Mouse (Mus musculus) intestine, embryonic 15.5 days (tissue): Measurements from ENCODE around the gene Drd3. TPM values are rescaled to one million over a fixed set of nuclear protein-coding genes. Genes with fewer than 3 reads are reported as not detected.
A peak's percentile ranks its signal among the peaks of the same experiment; 100 is the strongest.

Experiments used
- ATAC-seq: fragments of 200-750 bp; cut with Nextera tagmentation; 2 replicates; pipeline ENCODE4 v1.8.0; 2017; ENCODE audit warnings: moderate TSS enrichment, moderate library complexity
- H3K27ac ChIP-seq: fragments of 300-500 bp; sonication (generic); 2 replicates; pipeline ENCODE4 v1.5.1; 2015; ENCODE audit warnings: mild to moderate bottlenecking, inconsistent platforms
- H3K27me3 ChIP-seq: fragments of 300-500 bp; sonication (generic); replicated peaks from 2 replicates; pipeline ENCODE4 v1.6.1; 2015; ENCODE audit warnings: inconsistent platforms
- H3K36me3 ChIP-seq: fragments of 300-500 bp; sonication (generic); 2 replicates; pipeline ENCODE4 v1.6.1; 2015; ENCODE audit warnings: inconsistent platforms
- H3K4me1 ChIP-seq: fragments of 300-500 bp; sonication (generic); replicated peaks from 2 replicates; pipeline ENCODE4 v1.6.1; 2015; ENCODE audit warnings: inconsistent platforms
- H3K4me2 ChIP-seq: fragments of 300-500 bp; sonication (generic); replicated peaks from 2 replicates; pipeline ENCODE4 v1.6.1; 2015; ENCODE audit warnings: mild to moderate bottlenecking, inconsistent platforms
- H3K4me3 ChIP-seq: fragments of 300-500 bp; sonication (generic); replicated peaks from 2 replicates; pipeline ENCODE4 v1.5.1; 2015; ENCODE audit warnings: inconsistent platforms
- H3K9ac ChIP-seq: fragments of 300-500 bp; sonication (generic); 2 replicates; pipeline ENCODE4 v1.6.1; 2015; ENCODE audit warnings: inconsistent platforms
- H3K9me3 ChIP-seq: fragments of 300-500 bp; sonication (generic); 2 replicates; pipeline ENCODE4 v1.6.1; 2016; ENCODE audit warnings: inconsistent platforms
- WGBS: fragments of 180-500 bp; shearing (Covaris S2); methylation state at CpG from one replicate; pipeline ENCODE4 v1.1.7; 2015; 5-methylcytosine and 5-hydroxymethylcytosine counted together
- polyA plus RNA-seq: library from polyadenylated mRNA; unstranded; fragments of >200 nt; fragmentation: Nextera tagmentation; extraction: Ambion mirVana; gene quantifications from 2 replicates; pipeline ENCODE4 v1.2.1, GENCODE M21; 2015

The Drd3 gene
- polyA plus RNA-seq, 1 experiment from 2014 or later, result not detected

GRCm38 (mm10) chr16:43737933-43738332, 15.9 kb upstream of the Drd3 start:
- WGBS, result 50% methylated on average over 4 of the region's 4 CpGs
- Histone ChIP-seq H3K27me3 (no peaks in the 10 kb centered on the region), H3K27ac (no peak overlapping the region), H3K36me3 (no peaks in the 10 kb centered on the region), H3K9me3 (no peaks in the 10 kb centered on the region), H3K9ac (no peak overlapping the region), H3K4me2 (no peak overlapping the region), H3K4me3 (no peak overlapping the region), H3K4me1 (no peaks in the 10 kb centered on the region)
- ATAC-seq, result no peak

GRCm38 (mm10) chr16:43740936-43741335, 12.9 kb upstream of the Drd3 start:
- WGBS, result 89% methylated on average over 2 of the region's 2 CpGs
- no peaks in the 10 kb centered on the region for H3K36me3 ChIP-seq
- H3K9ac ChIP-seq, result no peak overlapping the region
- no peaks in the 10 kb centered on the region for H3K9me3 ChIP-seq
- H3K4me2 ChIP-seq, result no peak overlapping the region
- no peaks in the 10 kb centered on the region for H3K27me3 ChIP-seq
- no peaks in the 10 kb centered on the region for H3K4me1 ChIP-seq
- no peak overlapping the region for H3K27ac ChIP-seq
- no peak overlapping the region for H3K4me3 ChIP-seq
- ATAC-seq, result no peak

- H3K4me2 ChIP-seq, result no peak overlapping the region
- H3K4me3 ChIP-seq, result no peak overlapping the region
- 67% methylated on average over 2 of the region's 2 CpGs for WGBS
- H3K36me3 ChIP-seq, result no peaks in the 10 kb centered on the region
- H3K9me3 ChIP-seq, result no peaks in the 10 kb centered on the region
- ATAC-seq, result no peak
- H3K27me3 ChIP-seq, result no peaks in the 10 kb centered on the region
- H3K9ac ChIP-seq, result no peak overlapping the region
- H3K27ac ChIP-seq, result no peak overlapping the region
- no peaks in the 10 kb centered on the region for H3K4me1 ChIP-seq
These were observed 5.4 kb upstream of the Drd3 start for GRCm38 (mm10) chr16:43748424-43748823.

- Histone ChIP-seq H3K4me1 (no peaks in the 10 kb centered on the region), H3K4me3 (no peak overlapping the region), H3K27me3 (no peaks in the 10 kb centered on the region), H3K36me3 (no peaks in the 10 kb centered on the region), H3K9me3 (no peaks in the 10 kb centered on the region), H3K9ac (no peak overlapping the region), H3K4me2 (no peak overlapping the region), H3K27ac (no peak overlapping the region)
- 82% methylated on average over 8 of the region's 8 CpGs for WGBS
- ATAC-seq, result no peak
These were observed 926 bp upstream of the Drd3 start for GRCm38 (mm10) chr16:43752900-43753299.

GRCm38 (mm10) chr16:43772358-43772757, 18.5 kb downstream of the Drd3 start:
- WGBS, result 51% methylated on average over 3 of the region's 3 CpGs
- Histone ChIP-seq H3K4me1 (no peaks in the 10 kb centered on the region), H3K4me3 (no peak overlapping the region), H3K36me3 (no peaks in the 10 kb centered on the region), H3K27me3 (no peaks in the 10 kb centered on the region), H3K27ac (no peak overlapping the region), H3K9ac (no peak overlapping the region), H3K9me3 (no peaks in the 10 kb centered on the region), H3K4me2 (no peak overlapping the region)
- ATAC-seq, result no peak

- Histone ChIP-seq H3K36me3 (no peaks in the 10 kb centered on the region), H3K27ac (no peak overlapping the region), H3K27me3 (no peaks in the 10 kb centered on the region), H3K4me3 (no peak overlapping the region), H3K9ac (no peak overlapping the region), H3K4me2 (no peak overlapping the region), H3K9me3 (no peaks in the 10 kb centered on the region), H3K4me1 (no peaks in the 10 kb centered on the region)
- WGBS, result 92% methylated on average over 1 of the region's 1 CpGs
- no peak for ATAC-seq
These were observed 18.9 kb downstream of the Drd3 start for GRCm38 (mm10) chr16:43772766-43773165.

GRCm38 (mm10) chr16:43773506-43773905, 19.7 kb downstream of the Drd3 start:
- ATAC-seq, result no peak
- Histone ChIP-seq H3K27ac (no peak overlapping the region), H3K36me3 (no peaks in the 10 kb centered on the region), H3K4me2 (no peak overlapping the region), H3K4me1 (no peaks in the 10 kb centered on the region), H3K9me3 (no peaks in the 10 kb centered on the region), H3K4me3 (no peak overlapping the region), H3K9ac (no peak overlapping the region), H3K27me3 (no peaks in the 10 kb centered on the region)
- WGBS, result 88% methylated on average over 4 of the region's 4 CpGs

- Histone ChIP-seq H3K27ac (no peak overlapping the region), H3K4me2 (no peak overlapping the region), H3K9me3 (no peaks in the 10 kb centered on the region), H3K9ac (no peak overlapping the region), H3K4me1 (no peaks in the 10 kb centered on the region), H3K36me3 (no peaks in the 10 kb centered on the region), H3K4me3 (no peak overlapping the region), H3K27me3 (no peaks in the 10 kb centered on the region)
- ATAC-seq, result no peak
- WGBS, result 79% methylated on average over 3 of the region's 3 CpGs
These were observed 23.1 kb downstream of the Drd3 start for GRCm38 (mm10) chr16:43776886-43777285.

GRCm38 (mm10) chr16:43799541-43799940, 45.7 kb downstream of the Drd3 start:
- no peak overlapping the region for H3K9ac ChIP-seq
- no peak overlapping the region for H3K27ac ChIP-seq
- no peaks in the 10 kb centered on the region for H3K27me3 ChIP-seq
- H3K36me3 ChIP-seq, result no peaks in the 10 kb centered on the region
- ATAC-seq, result no peak
- H3K4me2 ChIP-seq, result no peak overlapping the region
- no peaks in the 10 kb centered on the region for H3K9me3 ChIP-seq
- WGBS, result 63% methylated on average over 4 of the region's 4 CpGs
- 0 out of 2 replicates have a peak, but pooled peaks cover 4% of the 10 kb centered on the region for H3K4me1 ChIP-seq
- H3K4me3 ChIP-seq, result no peak overlapping the region

- 38% methylated on average over 13 of the region's 13 CpGs for WGBS
- Histone ChIP-seq H3K27me3 (no peaks in the 10 kb centered on the region), H3K4me3 (no peak overlapping the region), H3K9me3 (no peaks in the 10 kb centered on the region), H3K36me3 (no peaks in the 10 kb centered on the region), H3K9ac (no peak overlapping the region), H3K4me1 (0 out of 2 replicates have a peak, but pooled peaks cover 4% of the 10 kb centered on the region), H3K4me2 (no peak overlapping the region), H3K27ac (no peak overlapping the region)
- no peak for ATAC-seq
These were observed 46.4 kb downstream of the Drd3 start for GRCm38 (mm10) chr16:43800119-43800721.

- ATAC-seq, result peak; percentile 68
- Histone ChIP-seq H3K4me1 (0 out of 2 replicates have a peak, but pooled peaks cover 4% of the 10 kb centered on the region), H3K27me3 (no peaks in the 10 kb centered on the region), H3K9ac (no peak overlapping the region), H3K9me3 (no peaks in the 10 kb centered on the region), H3K4me2 (no peak overlapping the region), H3K27ac (no peak overlapping the region), H3K4me3 (no peak overlapping the region), H3K36me3 (no peaks in the 10 kb centered on the region)
- WGBS, result 55% methylated on average over 3 of the region's 3 CpGs
These were observed 47.3 kb downstream of the Drd3 start for GRCm38 (mm10) chr16:43801137-43801536.

GRCm38 (mm10) chr16:43801791-43802307, 48.0 kb downstream of the Drd3 start:
- H3K36me3 ChIP-seq, result no peaks in the 10 kb centered on the region

GRCm38 (mm10) chr16:43802466-43802865, 48.6 kb downstream of the Drd3 start:
- no peak for ATAC-seq
- H3K4me1 ChIP-seq, result 0 out of 2 replicates have a peak, but pooled peaks cover 4% of the 10 kb centered on the region
- H3K27ac ChIP-seq, result no peak overlapping the region
- WGBS, result 50% methylated on average over 5 of the region's 5 CpGs
- H3K4me2 ChIP-seq, result no peak overlapping the region
- H3K36me3 ChIP-seq, result no peaks in the 10 kb centered on the region
- H3K4me3 ChIP-seq, result no peak overlapping the region
- H3K9me3 ChIP-seq, result no peaks in the 10 kb centered on the region
- H3K27me3 ChIP-seq, result no peaks in the 10 kb centered on the region
- H3K9ac ChIP-seq, result no peak overlapping the region

More at GRCm38 (mm10) chr16:43801791-43802307, 48.0 kb downstream of the Drd3 start:
- no peaks in the 10 kb centered on the region for H3K9me3 ChIP-seq
- H3K27me3 ChIP-seq, result no peaks in the 10 kb centered on the region
- 3% methylated on average over 18 of the region's 18 CpGs for WGBS
- H3K27ac ChIP-seq, result peak overlapping the region; percentile 40
- peak; percentile 78 for ATAC-seq
- H3K9ac ChIP-seq, result peak overlapping the region; percentile 44; the same call in 1 of the 2 replicates
- 0 out of 2 replicates have a peak, but pooled peaks cover 4% of the 10 kb centered on the region for H3K4me1 ChIP-seq
- peak overlapping the region; percentile 89 for H3K4me2 ChIP-seq
- peak overlapping the region; percentile 43 for H3K4me3 ChIP-seq
